20 mouse cellular contexts compared by ENCODE assay signal in the genomic region with DNA sequence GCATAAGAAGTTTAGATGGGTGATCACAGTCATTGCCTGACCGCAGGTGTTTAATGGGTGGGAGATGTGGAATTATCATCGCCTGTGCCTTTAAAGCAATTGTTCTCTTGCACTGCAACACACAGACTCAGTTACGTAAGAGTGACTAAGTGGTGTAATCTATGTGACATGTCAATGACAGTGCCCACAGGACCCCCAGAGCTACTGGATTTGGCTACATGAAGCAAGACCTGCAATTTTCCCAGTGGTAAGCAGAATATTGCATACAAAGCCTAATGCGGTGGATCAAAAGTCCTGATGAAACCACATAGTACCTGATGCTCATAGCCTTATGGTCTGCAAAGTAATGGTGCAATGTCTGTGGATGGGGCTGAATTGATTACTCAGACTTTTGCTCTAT.
"Had no signal": no experiment of that assay in that cellular context is flagged by ENCODE, and none has a peak within 500 bp of the region (broad histone marks: within the 10 kb centered on the region; RNA-seq: fewer than 3 reads in every experiment).

No protein-coding gene starts in this region.

- H3K9ac ChIP-seq: liver, postnatal 0 days; lung, embryonic 15.5 days; midbrain, embryonic 12.5 days; neural tube, embryonic 13.5 days; neural tube, embryonic 15.5 days had no signal

- H3K4me1 ChIP-seq: lung, embryonic 15.5 days; midbrain, embryonic 10.5 days; midbrain, embryonic 12.5 days; neural tube, embryonic 13.5 days; neural tube, embryonic 15.5 days had no signal

- H3K4me3 ChIP-seq: lung, embryonic 15.5 days; midbrain, embryonic 10.5 days; midbrain, embryonic 12.5 days; myocyte; neural tube, embryonic 13.5 days; neural tube, embryonic 15.5 days had no signal

- H3K27me3 ChIP-seq: lung, embryonic 15.5 days; midbrain, embryonic 12.5 days; neural tube, embryonic 13.5 days; neural tube, embryonic 15.5 days had no signal

- H3K36me3 ChIP-seq: lung, embryonic 15.5 days; midbrain, embryonic 10.5 days; midbrain, embryonic 12.5 days; neural tube, embryonic 13.5 days; neural tube, embryonic 15.5 days had no signal

- DNase-seq: liver, postnatal 0 days; lung, adult 2 months; lung, postnatal 4 days; midbrain, embryonic 14.5 days; retina, postnatal 1 day; right cerebral cortex, adult 18-20 months; right cerebral cortex, postnatal 25 days; right cerebral cortex, postnatal 4 days; spleen, adult 18-20 months; thymus, adult 18-20 months; thymus, postnatal 14 days; thymus, postnatal 36 days had no signal

- H3K9me3 ChIP-seq: lung, embryonic 15.5 days; midbrain, embryonic 10.5 days; midbrain, embryonic 12.5 days; neural tube, embryonic 13.5 days; neural tube, embryonic 15.5 days had no signal

- H3K27ac ChIP-seq: lung, embryonic 15.5 days; midbrain, embryonic 10.5 days; midbrain, embryonic 12.5 days; neural tube, embryonic 13.5 days; neural tube, embryonic 15.5 days had no signal

- H3K4me2 ChIP-seq: lung, embryonic 15.5 days; midbrain, embryonic 12.5 days; neural tube, embryonic 13.5 days; neural tube, embryonic 15.5 days had no signal

- ATAC-seq: liver, postnatal 0 days; lung, postnatal 0 days; midbrain, embryonic 16.5 days had no signal
